Mouse (Mus musculus): ENCODE data around the gene Plxna4.

The Plxna4 gene

GRCm38 (mm10) chr6:32167725-32168124, 420.3 kb downstream of the Plxna4 start:
- DNase-seq (ENCODE audit: low spot score in 2 of 2) = no peak

DNA sequence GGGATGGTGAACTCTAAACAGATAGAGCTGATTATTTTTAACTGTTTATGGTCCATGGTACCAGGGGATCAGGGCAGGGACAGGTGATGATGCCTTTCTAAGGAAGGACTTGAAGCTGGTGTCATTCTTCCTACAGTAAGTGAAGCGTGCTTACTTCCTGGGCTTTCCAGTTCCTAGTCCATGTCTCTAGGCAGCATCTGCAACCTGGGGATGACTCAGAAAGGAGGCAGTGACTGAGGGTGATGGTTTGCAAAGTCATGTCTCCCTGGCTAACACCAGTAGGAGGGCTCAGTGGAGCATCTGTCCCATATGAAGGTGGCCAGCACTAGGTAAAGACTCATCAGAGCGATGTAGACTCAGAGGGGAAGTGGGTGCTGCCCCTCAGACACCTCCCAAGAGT, 427.6 kb downstream of the Plxna4 start:
- DNase-seq (ENCODE audit: low spot score in 2 of 2) = no peak

DNA sequence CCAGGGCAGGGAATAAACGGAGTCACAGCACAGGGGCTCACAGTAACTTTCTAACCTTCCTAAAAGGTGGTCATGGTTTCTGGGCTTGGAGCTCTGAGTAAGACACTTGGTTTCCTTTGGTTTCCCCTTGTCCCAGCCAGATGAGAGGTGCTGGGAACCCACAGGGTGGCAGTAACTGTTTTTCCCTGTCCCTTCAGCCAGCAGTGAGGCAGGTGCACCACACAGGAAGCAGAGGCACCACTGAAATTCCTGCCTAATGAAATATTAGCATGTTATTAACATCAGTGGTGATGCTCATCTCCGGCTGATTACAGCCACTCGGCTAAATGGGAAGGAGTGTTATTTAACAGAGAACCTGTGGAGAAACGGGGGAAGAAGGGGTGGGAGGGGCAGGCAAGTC, 428.1 kb downstream of the Plxna4 start:
- no peak for DNase-seq (ENCODE audit: low spot score in 2 of 2)

- DNase-seq (ENCODE audit: low spot score in 2 of 2) = no peak
Measured at GRCm38 (mm10) chr6:32158347-32158746, 429.6 kb downstream of the Plxna4 start.

DNA sequence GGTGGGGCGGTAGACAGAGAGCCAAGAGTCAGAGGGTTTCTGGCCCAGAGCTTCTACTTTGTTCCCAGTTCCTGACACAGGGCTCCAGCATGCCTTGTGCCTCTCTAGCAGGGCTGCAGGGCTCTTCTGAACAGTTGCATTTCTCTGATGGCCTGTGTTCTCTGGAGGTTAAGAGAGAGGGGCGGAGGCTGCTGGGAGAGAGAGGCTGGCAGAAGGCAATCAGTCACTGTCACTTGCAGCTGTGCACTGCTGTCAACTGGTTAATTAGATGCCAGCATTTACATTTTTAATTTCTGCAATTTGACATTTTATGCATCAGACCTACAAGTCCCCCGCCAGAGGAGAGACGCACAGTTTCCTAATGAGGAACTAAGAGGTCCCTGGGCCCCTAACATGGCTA, 434.8 kb downstream of the Plxna4 start:
- DNase-seq (ENCODE audit: low spot score in 2 of 2) = no peak

- no peak for DNase-seq (ENCODE audit: low spot score in 2 of 2)
Measured at GRCm38 (mm10) chr6:32150836-32151235, 437.2 kb downstream of the Plxna4 start.

- DNase-seq (ENCODE audit: low spot score in 2 of 2) = no peak
Measured at GRCm38 (mm10) chr6:32144771-32145170, 443.2 kb downstream of the Plxna4 start.

- DNase-seq (ENCODE audit: low spot score in 2 of 2) = no peak
Measured at GRCm38 (mm10) chr6:32139537-32139936, 448.5 kb downstream of the Plxna4 start.

DNA sequence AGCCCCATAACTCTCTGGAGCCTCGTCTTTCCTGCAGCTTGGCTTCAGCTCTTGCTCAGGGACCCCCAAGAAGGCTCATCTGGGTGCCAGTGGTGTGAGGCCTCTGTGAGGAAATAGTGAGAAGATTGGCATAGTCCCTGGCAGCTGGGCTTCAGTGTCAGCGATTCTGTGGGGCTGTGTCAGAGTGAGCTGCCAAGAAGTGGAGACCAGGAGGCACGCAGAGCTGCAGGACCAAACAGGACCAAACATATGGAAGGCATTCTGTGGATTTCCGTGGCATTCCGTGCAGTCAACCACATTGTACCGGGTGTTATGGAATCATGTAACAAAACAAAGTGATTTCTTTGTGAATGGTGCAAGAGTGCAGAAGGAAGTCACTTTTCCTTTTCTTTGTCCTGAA, 461.1 kb downstream of the Plxna4 start:
- DNase-seq (ENCODE audit: low spot score in 2 of 2) = no peak

- DNase-seq (ENCODE audit: low spot score in 2 of 2) = no peak
Measured at GRCm38 (mm10) chr6:32122584-32123265, 465.3 kb downstream of the Plxna4 start.

DNA sequence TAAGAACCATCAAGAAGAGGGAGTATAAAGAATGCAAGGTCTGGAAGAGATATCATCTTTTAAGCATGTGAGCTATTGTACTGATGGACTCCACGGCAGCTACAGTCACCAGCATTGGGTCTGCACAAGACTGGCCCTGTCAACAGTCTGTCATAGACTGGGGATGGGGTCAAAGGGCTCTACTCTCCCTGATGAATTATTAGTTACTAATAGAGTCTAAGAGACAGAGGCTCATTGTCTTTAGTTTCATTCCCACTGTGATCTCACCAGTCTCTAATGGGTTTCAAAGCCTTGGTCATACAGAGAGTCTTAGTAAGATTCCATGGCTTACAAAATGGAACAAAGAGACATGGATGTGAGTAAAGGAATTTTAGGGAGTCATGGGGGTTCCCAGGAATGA, 467.1 kb downstream of the Plxna4 start:
- no peak for DNase-seq (ENCODE audit: low spot score in 2 of 2)

- DNase-seq (ENCODE audit: low spot score in 2 of 2) = no peak
Measured at GRCm38 (mm10) chr6:32109207-32109606, 478.8 kb downstream of the Plxna4 start.

GRCm38 (mm10) chr6:32105547-32106275, 482.3 kb downstream of the Plxna4 start:
- DNase-seq (ENCODE audit: low spot score in 2 of 2) = no peak

Data from natural killer cell, adult 2 months (primary cell).